Mouse (Mus musculus): ENCODE results near the gene Cyp4f13.

DNA sequence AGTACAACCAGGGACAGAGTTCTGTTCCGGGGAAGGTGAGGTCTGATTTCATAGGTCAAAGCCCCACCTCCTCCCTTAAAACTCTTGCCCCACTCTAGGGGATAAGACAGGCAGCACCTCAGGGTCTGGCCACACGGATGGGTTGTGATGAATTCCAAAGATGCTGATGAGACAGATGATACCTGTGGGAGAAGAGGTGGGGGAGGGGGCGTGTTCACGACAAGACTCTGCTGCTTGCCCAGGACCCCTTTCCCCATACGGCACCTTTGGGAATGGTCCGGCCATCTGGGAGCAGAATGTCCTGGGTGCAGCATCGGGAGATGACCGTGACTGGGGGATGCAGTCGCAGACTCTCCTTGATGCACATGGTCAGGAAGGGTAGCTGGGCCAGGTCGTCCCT, 41.0 kb downstream of the Cyp4f13 start:
- TF ChIP-seq POLR2A (IDR thresholded peaks at IDR 0.05; ENCODE audit: borderline replicate concordance, control insufficient read depth, low read depth, low read length), result no peak
- no peak for TF ChIP-seq CTCF (IDR thresholded peaks at IDR 0.05; ENCODE audit: control insufficient read depth, insufficient read depth, low read length)

Measured in bone marrow, adult 2 months (tissue).